Mouse (Mus musculus) heart, postnatal 0 days (tissue): ENCODE data around the gene Dnajb13.

Experiments used
- CTCF ChIP-seq: IDR thresholded peaks from 2 replicates; pipeline ENCODE4 v1.5.1; 2016; ENCODE audit warnings: antibody characterized with exemption, control low read depth, low read depth
- EP300 ChIP-seq: IDR thresholded peaks from 2 replicates; pipeline ENCODE4 v1.6.1; 2016; ENCODE audit warnings: antibody characterized with exemption, low read depth

DNA sequence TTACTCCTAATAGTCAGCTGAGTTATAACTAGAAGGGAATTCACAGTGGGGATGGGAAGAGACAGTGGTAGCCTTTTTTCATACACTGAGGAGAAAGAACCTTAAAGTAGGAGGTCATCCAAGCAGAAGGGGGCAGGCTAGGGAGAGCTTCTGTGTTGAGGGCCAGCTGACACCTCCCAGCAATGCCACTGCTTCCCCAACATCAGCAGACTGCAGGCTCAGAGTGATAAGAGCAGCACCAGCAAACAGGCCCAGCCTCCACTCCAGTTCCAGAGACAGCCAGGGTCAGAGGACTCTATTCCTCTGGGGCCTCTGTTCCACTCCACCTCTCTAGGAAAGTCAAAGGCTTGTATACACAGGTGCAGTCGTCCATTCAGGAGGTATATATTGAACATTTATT is 56.6 kb downstream of the Dnajb13 start:
- TF ChIP-seq EP300 = no peak
- TF ChIP-seq CTCF = no peak
